Mouse (Mus musculus): Measurements from ENCODE around the gene Slc12a7. TPM values are rescaled to one million over a fixed set of nuclear protein-coding genes. Genes with fewer than 3 reads are reported as not detected.
"Not testable (repeated sequence)": the region's sequence is repeated elsewhere in the genome, so short reads cannot be mapped to it uniquely, and the experiment has no call there.

The Slc12a7 gene
- polyA plus RNA-seq, 1 experiment from 2014 or later, result 7.5 TPM

GRCm38 (mm10) chr13:73696529-73696928, 36.4 kb upstream of the Slc12a7 start:
- Histone ChIP-seq H3K27me3 (ENCODE audit: control insufficient read depth, insufficient read depth, low read depth, low read length) (no peaks in the 10 kb centered on the region; the same call in 1 of the 2 replicates), H3K9me3 (replicated peaks; ENCODE audit: control insufficient read depth, low read length, poor library complexity, severe bottlenecking) (no peaks in the 10 kb centered on the region), H3K4me2 (ENCODE audit: low read length) (no peak overlapping the region), H3K36me3 (ENCODE audit: control insufficient read depth, insufficient read depth, low read length) (no peaks in the 10 kb centered on the region), H3K27ac (ENCODE audit: low read length) (no peak overlapping the region), H3K9ac (ENCODE audit: low read depth, low read length) (no peak overlapping the region), H3K4me1 (ENCODE audit: control insufficient read depth, insufficient read depth, low read length) (no peaks in the 10 kb centered on the region), H3K4me3 (ENCODE audit: low read depth, low read length) (no peak overlapping the region)
- no peak for ATAC-seq
- WGBS, result 87% methylated on average over 3 of the region's 3 CpGs

GRCm38 (mm10) chr13:73699714-73700113, 33.2 kb upstream of the Slc12a7 start:
- no peaks in the 10 kb centered on the region; the same call in 1 of the 2 replicates for H3K27me3 ChIP-seq (ENCODE audit: control insufficient read depth, insufficient read depth, low read depth, low read length)
- WGBS, result 92% methylated on average over 6 of the region's 6 CpGs
- no peak overlapping the region for H3K4me2 ChIP-seq (ENCODE audit: low read length)
- no peaks in the 10 kb centered on the region for H3K9me3 ChIP-seq (replicated peaks; ENCODE audit: control insufficient read depth, low read length, poor library complexity, severe bottlenecking)
- no peak for ATAC-seq
- no peaks in the 10 kb centered on the region for H3K4me1 ChIP-seq (ENCODE audit: control insufficient read depth, insufficient read depth, low read length)
- H3K9ac ChIP-seq (ENCODE audit: low read depth, low read length), result no peak overlapping the region
- no peak overlapping the region for H3K4me3 ChIP-seq (ENCODE audit: low read depth, low read length)
- H3K36me3 ChIP-seq (ENCODE audit: control insufficient read depth, insufficient read depth, low read length), result no peaks in the 10 kb centered on the region
- no peak overlapping the region for H3K27ac ChIP-seq (ENCODE audit: low read length)

GRCm38 (mm10) chr13:73700554-73700953, 32.3 kb upstream of the Slc12a7 start:
- Histone ChIP-seq H3K4me3 (ENCODE audit: low read depth, low read length) (no peak overlapping the region), H3K4me2 (ENCODE audit: low read length) (no peak overlapping the region), H3K27ac (ENCODE audit: low read length) (no peak overlapping the region), H3K4me1 (ENCODE audit: control insufficient read depth, insufficient read depth, low read length) (no peaks in the 10 kb centered on the region), H3K9ac (ENCODE audit: low read depth, low read length) (no peak overlapping the region), H3K27me3 (ENCODE audit: control insufficient read depth, insufficient read depth, low read depth, low read length) (no peaks in the 10 kb centered on the region; the same call in 1 of the 2 replicates), H3K9me3 (replicated peaks; ENCODE audit: control insufficient read depth, low read length, poor library complexity, severe bottlenecking) (no peaks in the 10 kb centered on the region), H3K36me3 (ENCODE audit: control insufficient read depth, insufficient read depth, low read length) (no peaks in the 10 kb centered on the region)
- no peak for ATAC-seq
- 92% methylated on average over 12 of the region's 12 CpGs for WGBS

GRCm38 (mm10) chr13:73701161-73701883, 31.6 kb upstream of the Slc12a7 start:
- Histone ChIP-seq H3K4me1 (ENCODE audit: control insufficient read depth, insufficient read depth, low read length) (no peaks in the 10 kb centered on the region), H3K36me3 (ENCODE audit: control insufficient read depth, insufficient read depth, low read length) (no peaks in the 10 kb centered on the region), H3K9me3 (replicated peaks; ENCODE audit: control insufficient read depth, low read length, poor library complexity, severe bottlenecking) (no peaks in the 10 kb centered on the region), H3K4me2 (ENCODE audit: low read length) (no peak overlapping the region), H3K9ac (ENCODE audit: low read depth, low read length) (no peak overlapping the region), H3K27ac (ENCODE audit: low read length) (no peak overlapping the region), H3K27me3 (ENCODE audit: control insufficient read depth, insufficient read depth, low read depth, low read length) (no peaks in the 10 kb centered on the region), H3K4me3 (ENCODE audit: low read depth, low read length) (no peak overlapping the region)
- WGBS, result 78% methylated on average over 9 of the region's 9 CpGs
- no peak for ATAC-seq

GRCm38 (mm10) chr13:73702776-73703175, 30.1 kb upstream of the Slc12a7 start:
- H3K9ac ChIP-seq (ENCODE audit: low read depth, low read length), result no peak overlapping the region
- no peaks in the 10 kb centered on the region for H3K36me3 ChIP-seq (ENCODE audit: control insufficient read depth, insufficient read depth, low read length)
- H3K27me3 ChIP-seq (ENCODE audit: control insufficient read depth, insufficient read depth, low read depth, low read length), result no peaks in the 10 kb centered on the region
- no peaks in the 10 kb centered on the region; the same call in 1 of the 2 replicates for H3K9me3 ChIP-seq (replicated peaks; ENCODE audit: control insufficient read depth, low read length, poor library complexity, severe bottlenecking)
- no peak overlapping the region for H3K4me2 ChIP-seq (ENCODE audit: low read length)
- H3K27ac ChIP-seq (ENCODE audit: low read length), result no peak overlapping the region
- H3K4me3 ChIP-seq (ENCODE audit: low read depth, low read length), result no peak overlapping the region
- ATAC-seq, result no peak
- no peaks in the 10 kb centered on the region for H3K4me1 ChIP-seq (ENCODE audit: control insufficient read depth, insufficient read depth, low read length)
- 87% methylated on average over 4 of the region's 4 CpGs for WGBS

GRCm38 (mm10) chr13:73703486-73703885, 29.4 kb upstream of the Slc12a7 start:
- not testable (repeated sequence) for H3K9me3 ChIP-seq (replicated peaks; ENCODE audit: control insufficient read depth, low read length, poor library complexity, severe bottlenecking); H3K27me3 ChIP-seq (ENCODE audit: control insufficient read depth, insufficient read depth, low read depth, low read length); H3K4me1 ChIP-seq (ENCODE audit: control insufficient read depth, insufficient read depth, low read length); H3K27ac ChIP-seq (ENCODE audit: low read length); ATAC-seq; H3K9ac ChIP-seq (ENCODE audit: low read depth, low read length); H3K4me3 ChIP-seq (ENCODE audit: low read depth, low read length); H3K36me3 ChIP-seq (ENCODE audit: control insufficient read depth, insufficient read depth, low read length); H3K4me2 ChIP-seq (ENCODE audit: low read length)
- whole genome bisulfite sequencing, result 84% methylated on average over 4 of the region's 4 CpGs

- no peak within 1 kb of the TSS for H3K4me2 ChIP-seq (ENCODE audit: low read length)
- no peaks in the 10 kb centered on the region for H3K36me3 ChIP-seq (ENCODE audit: control insufficient read depth, insufficient read depth, low read length)
- WGBS, result 68% methylated on average over 7 of the region's 7 CpGs
- no peak within 1 kb of the TSS for H3K9ac ChIP-seq (ENCODE audit: low read depth, low read length)
- H3K27ac ChIP-seq (ENCODE audit: low read length), result no peak within 1 kb of the TSS
- no peaks in the 10 kb centered on the region for H3K4me1 ChIP-seq (ENCODE audit: control insufficient read depth, insufficient read depth, low read length)
- no peaks in the 10 kb centered on the region; the same call in 1 of the 2 replicates for H3K9me3 ChIP-seq (replicated peaks; ENCODE audit: control insufficient read depth, low read length, poor library complexity, severe bottlenecking)
- no peak for ATAC-seq
- no peaks in the 10 kb centered on the region for H3K27me3 ChIP-seq (ENCODE audit: control insufficient read depth, insufficient read depth, low read depth, low read length)
- H3K4me3 ChIP-seq (ENCODE audit: low read depth, low read length), result no peak within 1 kb of the TSS
Observed at GRCm38 (mm10) chr13:73704694-73705325, 28.1 kb upstream of the Slc12a7 start, which contains the start of gene Slc6a19. Slc6a19 (minus strand) TSS chr13:73704865.

- ATAC-seq, result no peak
- 76% methylated on average over 6 of the region's 6 CpGs for WGBS
Observed at GRCm38 (mm10) chr13:73709491-73709890, 23.4 kb upstream of the Slc12a7 start.

GRCm38 (mm10) chr13:73711221-73711620, 21.7 kb upstream of the Slc12a7 start:
- Histone ChIP-seq H3K36me3 (ENCODE audit: control insufficient read depth, insufficient read depth, low read length) (no peaks in the 10 kb centered on the region), H3K27ac (ENCODE audit: low read length) (no peak overlapping the region), H3K4me2 (ENCODE audit: low read length) (no peak overlapping the region), H3K4me3 (ENCODE audit: low read depth, low read length) (no peak overlapping the region), H3K9ac (ENCODE audit: low read depth, low read length) (no peak overlapping the region), H3K4me1 (ENCODE audit: control insufficient read depth, insufficient read depth, low read length) (no peaks in the 10 kb centered on the region), H3K27me3 (ENCODE audit: control insufficient read depth, insufficient read depth, low read depth, low read length) (no peaks in the 10 kb centered on the region), H3K9me3 (replicated peaks; ENCODE audit: control insufficient read depth, low read length, poor library complexity, severe bottlenecking) (no peaks in the 10 kb centered on the region; the same call in 1 of the 2 replicates)
- 93% methylated on average over 5 of the region's 5 CpGs for WGBS
- no peak for ATAC-seq

More at GRCm38 (mm10) chr13:73709491-73709890, 23.4 kb upstream of the Slc12a7 start:
- Histone ChIP-seq H3K4me1 (ENCODE audit: control insufficient read depth, insufficient read depth, low read length) (no peaks in the 10 kb centered on the region), H3K36me3 (ENCODE audit: control insufficient read depth, insufficient read depth, low read length) (no peaks in the 10 kb centered on the region), H3K9ac (ENCODE audit: low read depth, low read length) (no peak overlapping the region), H3K27ac (ENCODE audit: low read length) (no peak overlapping the region), H3K9me3 (replicated peaks; ENCODE audit: control insufficient read depth, low read length, poor library complexity, severe bottlenecking) (no peaks in the 10 kb centered on the region; the same call in 1 of the 2 replicates), H3K27me3 (ENCODE audit: control insufficient read depth, insufficient read depth, low read depth, low read length) (no peaks in the 10 kb centered on the region), H3K4me3 (ENCODE audit: low read depth, low read length) (no peak overlapping the region), H3K4me2 (ENCODE audit: low read length) (no peak overlapping the region)
